Mouse (Mus musculus) CH12.LX (cell line): ENCODE results near the gene Nova2. TPM values are rescaled to one million over a fixed set of nuclear protein-coding genes. Genes with fewer than 3 reads are reported as not detected.

ENCODE experiments used
- DNase-seq: peaks from one replicate; pipeline ENCODE4 v3.0.0-alpha.2; 2013; ENCODE audit errors: extremely low read depth
- H3K27ac ChIP-seq: 2 replicates; pipeline ENCODE4 v1.5.1; 2012; ENCODE audit warnings: low read depth, mild to moderate bottlenecking, control low read depth, moderate library complexity; ENCODE audit not compliant: insufficient read depth
- H3K27me3 ChIP-seq: replicated peaks from 2 replicates; pipeline ENCODE3; 2012; ENCODE audit warnings: inconsistent platforms
- H3K36me3 ChIP-seq, 2 experiments: replicated peaks in 1 of 2; 2 replicates each; pipeline versions ENCODE3 to v1.6.1; 2012; ENCODE audit warnings: inconsistent platforms in 1 of 2, low read length in 1 of 2, mild to moderate bottlenecking in 1 of 2, mixed read lengths in 1 of 2, moderate library complexity in 1 of 2; ENCODE audit not compliant: control insufficient read depth in 1 of 2, insufficient read depth in 1 of 2
- H3K4me1 ChIP-seq, 2 experiments: 2 replicates each; pipeline ENCODE4 v1.6.1; 2012; ENCODE audit warnings: inconsistent platforms in 1 of 2, moderate library complexity in 1 of 2; ENCODE audit not compliant: insufficient read depth in 2 of 2, control insufficient read depth in 1 of 2
- H3K4me2 ChIP-seq: 2 replicates; pipeline ENCODE4 v1.6.1; 2012; ENCODE audit warnings: low read depth, mild to moderate bottlenecking, control low read depth; ENCODE audit not compliant: poor library complexity, insufficient read depth, severe bottlenecking
- H3K4me3 ChIP-seq, 3 experiments: fragments of 150-350 bp in 1 of 3; sonication (generic) in 1 of 3; replicated peaks in 1 of 3; 2 replicates each; pipeline versions ENCODE3 to v1.5.1; 2011 to 2012; ENCODE audit warnings: low read depth in 2 of 3, low read length in 2 of 3, mild to moderate bottlenecking in 2 of 3, moderate library complexity in 2 of 3, control low read depth in 1 of 3, improper control_type of control experiment in 1 of 3, inconsistent platforms in 1 of 3, mixed read lengths in 1 of 3; ENCODE audit not compliant: poor library complexity in 1 of 3
- H3K79me2 ChIP-seq: replicated peaks from 2 replicates; pipeline ENCODE4 v1.6.1; 2012; ENCODE audit warnings: mild to moderate bottlenecking, moderate library complexity; ENCODE audit not compliant: control insufficient read depth, poor library complexity, insufficient read depth, severe bottlenecking; ENCODE audit errors: extremely low read depth
- H3K9ac ChIP-seq: 2 replicates; pipeline ENCODE4 v1.6.1; 2012; ENCODE audit warnings: low read depth, mild to moderate bottlenecking, control low read depth, moderate library complexity; ENCODE audit not compliant: insufficient read depth
- H3K9me3 ChIP-seq: replicated peaks from 2 replicates; pipeline ENCODE3; 2012; ENCODE audit warnings: low read length, inconsistent platforms, mixed read lengths
- BHLHE40 ChIP-seq: IDR thresholded peaks from 2 replicates; pipeline ENCODE4 v1.6.1; 2011; ENCODE audit warnings: mild to moderate bottlenecking, low read depth, low read length, improper control_type of control experiment
- CHD1 ChIP-seq: IDR thresholded peaks from 2 replicates; pipeline ENCODE4 v1.6.1; 2012; ENCODE audit warnings: low read depth, low read length, improper control_type of control experiment, inconsistent platforms
- CHD2 ChIP-seq: IDR thresholded peaks from 2 replicates; pipeline ENCODE4 v1.6.1; 2011; ENCODE audit warnings: low read length, improper control_type of control experiment
- ETS1 ChIP-seq: conservative IDR thresholded peaks from 2 replicates; pipeline ENCODE4 v1.6.1; 2012; ENCODE audit warnings: low read depth, mild to moderate bottlenecking, inconsistent platforms, low read length, improper control_type of control experiment, moderate library complexity
- GABPA ChIP-seq: IDR thresholded peaks from 2 replicates; pipeline ENCODE4 v1.6.1; 2012; ENCODE audit warnings: low read depth, low read length, improper control_type of control experiment, inconsistent platforms; ENCODE audit not compliant: insufficient replicate concordance
- MEF2A ChIP-seq: IDR thresholded peaks from 2 replicates; pipeline ENCODE4 v1.6.1; 2014; ENCODE audit warnings: low read depth, mild to moderate bottlenecking, inconsistent platforms, low read length, improper control_type of control experiment, borderline replicate concordance
- NRF1 ChIP-seq: IDR thresholded peaks from 2 replicates; pipeline ENCODE4 v1.6.1; 2014; ENCODE audit warnings: low read depth, mild to moderate bottlenecking, inconsistent platforms, low read length, improper control_type of control experiment, moderate library complexity
- PAX5 ChIP-seq: IDR thresholded peaks from 2 replicates; pipeline ENCODE4 v1.6.1; 2012; ENCODE audit warnings: low read length, inconsistent platforms, mixed read lengths
- POLR2A ChIP-seq: IDR thresholded peaks from 2 replicates; pipeline ENCODE4 v1.6.1; 2011; ENCODE audit warnings: low read depth, mild to moderate bottlenecking, improper control_type of control experiment, low read length
- POLR2AphosphoS2 ChIP-seq: IDR thresholded peaks from 2 replicates; pipeline ENCODE4 v1.6.1; 2011; ENCODE audit warnings: low read depth, low read length, improper control_type of control experiment
- SIN3A ChIP-seq: IDR thresholded peaks from 2 replicates; pipeline ENCODE4 v1.6.1; 2012; ENCODE audit warnings: low read length, improper control_type of control experiment, inconsistent platforms
- UBTF ChIP-seq: IDR thresholded peaks from 2 replicates; pipeline ENCODE4 v1.6.1; 2012; ENCODE audit warnings: low read depth, mild to moderate bottlenecking, inconsistent platforms, low read length, improper control_type of control experiment, moderate library complexity
- USF1 ChIP-seq: IDR thresholded peaks from 2 replicates; pipeline ENCODE4 v1.6.1; 2014; ENCODE audit warnings: low read depth, mild to moderate bottlenecking, inconsistent platforms, low read length, improper control_type of control experiment
- USF2 ChIP-seq: conservative IDR thresholded peaks from 2 replicates; pipeline ENCODE4 v1.6.1; 2011; ENCODE audit warnings: low read depth, low read length, improper control_type of control experiment
- ZKSCAN1 ChIP-seq: IDR thresholded peaks from 2 replicates; pipeline ENCODE4 v1.6.1; 2012; ENCODE audit warnings: low read depth, inconsistent platforms, low read length, improper control_type of control experiment, borderline replicate concordance
- ZMIZ1 ChIP-seq: IDR thresholded peaks from 2 replicates; pipeline ENCODE4 v1.6.1; 2012; ENCODE audit warnings: low read depth, mild to moderate bottlenecking, inconsistent platforms, low read length, improper control_type of control experiment
- ZNF384 ChIP-seq: IDR thresholded peaks from 2 replicates; pipeline ENCODE4 v1.6.1; 2012; ENCODE audit warnings: low read depth, low read length, improper control_type of control experiment, inconsistent platforms
- dilution Hi-C: fragments of 300-500 bp; cut with MboI; formaldehyde crosslinking; loops from 2 replicates; pipeline ENCODE4 v1.14.3; 2020; ENCODE audit warnings: low sequenced_read_pairs; ENCODE audit not compliant: extremely low pct_unique_long_range_greater_than_20kb, extremely low pct_ligation_motif_present
- in situ Hi-C: fragments of 300-500 bp; cut with MboI; formaldehyde crosslinking; loops from 3 replicates; pipeline ENCODE4 v1.14.3; 2019; ENCODE audit warnings: low sequenced_read_pairs, low pct_ligation_motif_present, low pct_unique_long_range_greater_than_20kb, mixed read lengths
- polyA plus RNA-seq: library from polyadenylated mRNA; unstranded; fragments of >175 nt; gene quantifications from 2 replicates; pipeline ENCODE4 v1.2.1, GENCODE M21; 2012; ENCODE audit warnings: low read depth; ENCODE audit not compliant: insufficient read length
- total RNA-seq, 2 experiments: library from RNA; depleted of rRNA; stranded (reverse); fragments of 300-350 nt in 1 of 2; fragments of >200 nt in 1 of 2; gene quantifications; 2 replicates each; pipeline ENCODE4 v1.2.3; 2012 to 2014

Gene Nova2
- total and polyA plus RNA-seq, 3 experiments = 0.04 TPM; not detected in 2

GRCm38 (mm10) chr7:18921069-18921468 is 4.6 kb upstream of the Nova2 start:
- H3K79me2 ChIP-seq = no peaks in the 10 kb centered on the region
- peaks cover 88% of the 10 kb centered on the region for H3K27me3 ChIP-seq
- peak overlapping the region; percentile 59 for H3K4me2 ChIP-seq
- H3K27ac ChIP-seq = no peak overlapping the region
- DNase-seq = peak; percentile 34
- TF ChIP-seq ZKSCAN1 = no peak
- no peak for TF ChIP-seq UBTF
- TF ChIP-seq NRF1 = peak; percentile 86
- TF ChIP-seq POLR2A = peak; percentile 39; the same call in 1 of the 2 replicates
- TF ChIP-seq ZMIZ1 = no peak
- TF ChIP-seq USF1 = no peak
- TF ChIP-seq CHD1 = no peak
- no peak for TF ChIP-seq ETS1
- no peak for TF ChIP-seq MEF2A
- 0 out of 2 replicates have a peak overlapping the region, but pooled peaks have one; percentile 11 for H3K9ac ChIP-seq
- dilution Hi-C loops (no loop called here), in situ Hi-C loops (no loop called here)
- no peak overlapping the region for H3K4me3 ChIP-seq
- peaks cover 0 to 6% of the 10 kb centered on the region in 2 experiments; a peak in 2 of 4 replicates for H3K4me1 ChIP-seq
- H3K9me3 ChIP-seq = peaks cover 3% of the 10 kb centered on the region
- no peaks in the 10 kb centered on the region for H3K36me3 ChIP-seq

GRCm38 (mm10) chr7:18922807-18923206 is 2.9 kb upstream of the Nova2 start:
- Histone ChIP-seq H3K9me3 (peaks cover 2% of the 10 kb centered on the region), H3K4me3 (no peak overlapping the region), H3K27me3 (peaks cover 92% of the 10 kb centered on the region), H3K79me2 (no peaks in the 10 kb centered on the region), H3K9ac (no peak overlapping the region), H3K36me3 (no peaks in the 10 kb centered on the region), H3K4me1 (peaks cover 0 to 6% of the 10 kb centered on the region in 2 experiments; a peak in 2 of 4 replicates), H3K27ac (no peak overlapping the region)
- in situ Hi-C loops = no loop called here
- dilution Hi-C loops = no loop called here
- DNase-seq = no peak
- TF ChIP-seq USF2 (no peak), CHD2 (no peak), SIN3A (no peak), POLR2AphosphoS2 (no peak), BHLHE40 (no peak), CHD1 (no peak), ZNF384 (no peak), GABPA (no peak), PAX5 (no peak), ETS1 (no peak)
- TF ChIP-seq, all 38 proteins: peak for 0
- H3K4me2 ChIP-seq = no peak overlapping the region
